Mouse (Mus musculus): ENCODE measurements at regions not wholly inside any gene's neighbourhood (a gene's known extent, or its start where the extent isn't known, plus 50 kb on each side); places are given as distances from the start of the nearest gene placed in this dataset.

DNA sequence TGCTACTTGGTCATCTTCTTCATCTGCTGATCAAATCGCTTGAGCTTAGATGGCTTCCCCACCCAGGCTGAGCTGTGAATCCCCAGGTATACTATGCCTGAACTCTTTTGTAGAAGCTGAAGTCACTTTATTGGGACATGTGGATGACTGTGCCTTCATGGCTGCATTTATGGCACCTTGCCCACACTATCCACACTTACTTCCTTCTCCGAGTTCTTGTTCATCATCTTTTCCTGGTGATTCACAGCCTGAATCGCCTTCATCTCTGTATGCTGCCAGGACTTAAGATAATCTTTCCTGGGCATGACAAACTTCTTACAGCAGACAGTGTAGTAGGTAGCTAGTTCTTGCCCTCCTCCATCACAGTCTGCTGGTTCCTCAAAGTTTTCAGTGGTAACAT lies 248.1 kb upstream of the Rack1 start:
- TF ChIP-seq POLR2A (IDR thresholded peaks at IDR 0.05; ENCODE audit: borderline replicate concordance, extremely low read depth, insufficient read depth, insufficient read length, poor library complexity, severe bottlenecking) (no peak), CTCF (IDR thresholded peaks at IDR 0.05; ENCODE audit: borderline replicate concordance, extremely low read depth, insufficient read depth, insufficient read length) (no peak)
